Mouse (Mus musculus) myocyte (in vitro differentiated cells): Measurements from ENCODE around the gene Ccin. TPM values are rescaled to one million over a fixed set of nuclear protein-coding genes. Genes with fewer than 3 reads are reported as not detected.

ENCODE experiments used
- H3K27me3 ChIP-seq: one replicate; pipeline ENCODE4 v1.6.1; 2011; ENCODE audit not compliant: control insufficient read depth, insufficient read depth, insufficient read length
- H3K36me3 ChIP-seq: one replicate; pipeline ENCODE4 v1.6.1; 2011; ENCODE audit not compliant: control insufficient read depth, insufficient read depth
- H3K4me2 ChIP-seq: one replicate; pipeline ENCODE4 v1.6.1; 2011; ENCODE audit warnings: low read depth, control low read depth
- H3K4me3 ChIP-seq: one replicate; pipeline ENCODE4 v1.5.1; 2011; ENCODE audit warnings: mild to moderate bottlenecking, control low read depth, moderate library complexity
- H3K79me2 ChIP-seq: one replicate; pipeline ENCODE4 v1.6.1; 2011; ENCODE audit not compliant: control insufficient read depth, insufficient read depth
- H3ac ChIP-seq: one replicate; pipeline ENCODE4 v1.6.1; 2011; ENCODE audit not compliant: control insufficient read depth, insufficient read length
- CEBPB ChIP-seq: IDR thresholded peaks from 2 replicates; pipeline ENCODE4 v1.6.1; 2011; ENCODE audit warnings: mild to moderate bottlenecking, moderate library complexity; ENCODE audit not compliant: poor library complexity, insufficient read depth, severe bottlenecking
- E2F4 ChIP-seq: IDR thresholded peaks from one replicate; pipeline ENCODE4 v1.6.1; 2011; ENCODE audit warnings: mild to moderate bottlenecking, control low read depth, moderate library complexity; ENCODE audit not compliant: insufficient read depth
- MAX ChIP-seq: IDR thresholded peaks from one replicate; pipeline ENCODE4 v1.6.1; 2011; ENCODE audit warnings: low read depth, mild to moderate bottlenecking, control low read depth
- MYOD1 ChIP-seq, 3 experiments: IDR thresholded peaks; one replicate each; pipeline ENCODE4 v1.6.1; 2011; ENCODE audit warnings: control low read depth in 2 of 3, low read depth in 2 of 3, mild to moderate bottlenecking in 2 of 3, moderate library complexity in 1 of 3; ENCODE audit not compliant: insufficient read length in 2 of 3, control insufficient read depth in 1 of 3
- MYOG ChIP-seq, 3 experiments: IDR thresholded peaks; one replicate each; pipeline ENCODE4 v1.6.1; 2011; ENCODE audit warnings: control low read depth in 2 of 3, low read depth in 2 of 3, mild to moderate bottlenecking in 2 of 3; ENCODE audit not compliant: insufficient read length in 2 of 3, control insufficient read depth in 1 of 3, insufficient read depth in 1 of 3
- POLR2A ChIP-seq: IDR thresholded peaks from one replicate; pipeline ENCODE4 v1.6.1; 2011; ENCODE audit warnings: low read depth, mild to moderate bottlenecking, control low read depth, moderate library complexity; ENCODE audit not compliant: insufficient read length
- POLR2AphosphoS2 ChIP-seq: IDR thresholded peaks from one replicate; pipeline ENCODE4 v1.6.1; 2011; ENCODE audit warnings: low read depth, control low read depth; ENCODE audit not compliant: insufficient read length
- REST ChIP-seq: IDR thresholded peaks from one replicate; pipeline ENCODE4 v1.6.1; 2011; ENCODE audit warnings: mild to moderate bottlenecking, control low read depth, moderate library complexity; ENCODE audit not compliant: insufficient read depth, insufficient read length
- SRF ChIP-seq: IDR thresholded peaks from one replicate; pipeline ENCODE4 v1.6.1; 2011; ENCODE audit warnings: low read depth; ENCODE audit not compliant: control insufficient read depth, insufficient read length
- TCF12 ChIP-seq: IDR thresholded peaks from one replicate; pipeline ENCODE4 v1.6.1; 2011; ENCODE audit warnings: mild to moderate bottlenecking, control low read depth; ENCODE audit not compliant: poor library complexity, insufficient read depth, severe bottlenecking
- TCF3 ChIP-seq: IDR thresholded peaks from one replicate; pipeline ENCODE4 v1.6.1; 2011; ENCODE audit warnings: low read depth, control low read depth; ENCODE audit not compliant: insufficient read length
- USF1 ChIP-seq: IDR thresholded peaks from one replicate; pipeline ENCODE4 v1.6.1; 2011; ENCODE audit warnings: low read depth, mild to moderate bottlenecking, control low read depth, moderate library complexity
- polyA plus RNA-seq: library from polyadenylated mRNA; unstranded; fragments of >200 nt; fragmentation: generic; extraction: Trizol; gene quantifications from one replicate; pipeline ENCODE4 v1.2.1, GENCODE M21; 2012; ENCODE audit warnings: missing spikeins

Gene Ccin
- polyA plus RNA-seq, 1 experiment, result 0.22 TPM

GRCm38 (mm10) chr4:44022766-44023165 lies 39.5 kb downstream of the Ccin start:
- Histone ChIP-seq H3K79me2 (peaks cover 65% of the 10 kb centered on the region), H3K4me2 (no peak overlapping the region), H3ac (no peak overlapping the region), H3K36me3 (peaks cover 57% of the 10 kb centered on the region), H3K4me3 (no peak overlapping the region), H3K27me3 (no peaks in the 10 kb centered on the region)
- TF ChIP-seq MYOG (IDR thresholded peaks at IDR 0.05; ENCODE audit: control insufficient read depth in 1 of 3, insufficient read depth in 1 of 3, insufficient read length in 2 of 3, low read depth in 2 of 3) (no peak), POLR2AphosphoS2 (no peak), USF1 (no peak), POLR2A (no peak)

GRCm38 (mm10) chr4:44023681-44024080 lies 40.4 kb downstream of the Ccin start:
- Histone ChIP-seq H3K27me3 (no peaks in the 10 kb centered on the region), H3K4me2 (no peak overlapping the region), H3ac (no peak overlapping the region), H3K36me3 (peaks cover 54% of the 10 kb centered on the region), H3K4me3 (no peak overlapping the region), H3K79me2 (peaks cover 56% of the 10 kb centered on the region)
- TF ChIP-seq USF1 (no peak), CEBPB (no peak), TCF3 (no peak), POLR2AphosphoS2 (no peak), MAX (no peak), POLR2A (no peak), MYOG (IDR thresholded peaks at IDR 0.05; ENCODE audit: control insufficient read depth in 1 of 3, insufficient read depth in 1 of 3, insufficient read length in 2 of 3, low read depth in 2 of 3) (no peak), REST (no peak), E2F4 (no peak), TCF12 (no peak), SRF (no peak), MYOD1 (IDR thresholded peaks at IDR 0.05; ENCODE audit: control insufficient read depth in 1 of 3, insufficient read length in 2 of 3, low read depth in 2 of 3) (no peak)

DNA sequence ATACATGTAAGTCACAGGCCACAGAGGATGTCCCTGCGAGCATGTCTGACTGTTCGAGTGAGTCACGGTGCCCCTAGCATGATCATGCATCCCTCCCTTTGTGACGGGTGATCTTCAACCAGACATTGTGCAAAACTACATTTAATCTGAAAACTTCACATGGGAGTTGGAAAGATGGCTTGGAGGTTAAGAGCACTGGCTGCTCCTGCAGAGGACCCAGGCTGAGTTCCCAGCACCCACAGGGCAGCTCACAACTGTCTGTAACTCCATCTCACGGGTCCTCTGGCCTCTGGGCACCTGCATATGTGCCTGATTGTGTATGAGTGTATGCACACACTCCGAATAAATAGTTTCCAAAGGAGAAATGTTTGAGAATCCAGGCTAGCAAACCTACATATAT lies 41.0 kb downstream of the Ccin start:
- Histone ChIP-seq H3K79me2 (peaks cover 51% of the 10 kb centered on the region), H3K36me3 (peaks cover 51% of the 10 kb centered on the region)

DNA sequence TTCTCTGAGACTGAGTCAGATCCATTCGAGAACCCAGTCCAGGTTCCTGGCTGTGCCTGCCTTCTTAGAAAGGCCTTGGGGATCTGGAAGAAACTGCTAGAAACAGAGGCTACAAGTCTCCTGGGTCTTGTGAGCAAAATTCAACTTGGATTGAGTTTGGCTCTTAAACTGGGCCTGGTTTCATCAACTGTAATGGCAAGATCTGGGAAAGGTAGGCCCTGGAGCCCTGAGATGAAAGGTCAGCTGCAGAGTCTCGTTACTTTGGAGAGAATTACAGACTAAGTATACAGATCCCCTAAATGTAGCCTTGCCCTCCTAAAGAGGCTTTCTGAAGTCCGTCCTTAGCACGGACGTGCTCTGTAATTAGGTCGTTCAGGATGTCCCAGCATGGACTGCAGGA lies 42.3 kb downstream of the Ccin start:
- Histone ChIP-seq H3K4me2 (no peak overlapping the region), H3ac (no peak overlapping the region), H3K27me3 (no peaks in the 10 kb centered on the region), H3K79me2 (peaks cover 38% of the 10 kb centered on the region), H3K36me3 (peaks cover 45% of the 10 kb centered on the region), H3K4me3 (no peak overlapping the region)
- no peak for TF ChIP-seq MYOG (IDR thresholded peaks at IDR 0.05; ENCODE audit: control insufficient read depth in 1 of 3, insufficient read depth in 1 of 3, insufficient read length in 2 of 3, low read depth in 2 of 3)
- TF ChIP-seq CEBPB, result no peak
- no peak for TF ChIP-seq E2F4
- TF ChIP-seq TCF3, result no peak
- no peak for TF ChIP-seq REST
- TF ChIP-seq POLR2AphosphoS2, result no peak
- no peak for TF ChIP-seq USF1
- no peak for TF ChIP-seq TCF12
- no peak for TF ChIP-seq MYOD1 (IDR thresholded peaks at IDR 0.05; ENCODE audit: control insufficient read depth in 1 of 3, insufficient read length in 2 of 3, low read depth in 2 of 3)
- TF ChIP-seq MAX, result no peak
- TF ChIP-seq SRF, result no peak
- TF ChIP-seq POLR2A, result no peak

More for the DNA sequence above, 41.0 kb downstream of the Ccin start:
- H3K27me3 ChIP-seq, result no peaks in the 10 kb centered on the region
- H3K4me2 ChIP-seq, result no peak overlapping the region
- TF ChIP-seq E2F4 (no peak), TCF12 (no peak), CEBPB (no peak), USF1 (no peak), POLR2AphosphoS2 (no peak), MYOG (IDR thresholded peaks at IDR 0.05; ENCODE audit: control insufficient read depth in 1 of 3, insufficient read depth in 1 of 3, insufficient read length in 2 of 3, low read depth in 2 of 3) (no peak), SRF (no peak), MYOD1 (IDR thresholded peaks at IDR 0.05; ENCODE audit: control insufficient read depth in 1 of 3, insufficient read length in 2 of 3, low read depth in 2 of 3) (no peak), POLR2A (no peak), MAX (no peak), TCF3 (no peak), REST (no peak)
- H3K4me3 ChIP-seq, result no peak overlapping the region
- no peak overlapping the region for H3ac ChIP-seq

DNA sequence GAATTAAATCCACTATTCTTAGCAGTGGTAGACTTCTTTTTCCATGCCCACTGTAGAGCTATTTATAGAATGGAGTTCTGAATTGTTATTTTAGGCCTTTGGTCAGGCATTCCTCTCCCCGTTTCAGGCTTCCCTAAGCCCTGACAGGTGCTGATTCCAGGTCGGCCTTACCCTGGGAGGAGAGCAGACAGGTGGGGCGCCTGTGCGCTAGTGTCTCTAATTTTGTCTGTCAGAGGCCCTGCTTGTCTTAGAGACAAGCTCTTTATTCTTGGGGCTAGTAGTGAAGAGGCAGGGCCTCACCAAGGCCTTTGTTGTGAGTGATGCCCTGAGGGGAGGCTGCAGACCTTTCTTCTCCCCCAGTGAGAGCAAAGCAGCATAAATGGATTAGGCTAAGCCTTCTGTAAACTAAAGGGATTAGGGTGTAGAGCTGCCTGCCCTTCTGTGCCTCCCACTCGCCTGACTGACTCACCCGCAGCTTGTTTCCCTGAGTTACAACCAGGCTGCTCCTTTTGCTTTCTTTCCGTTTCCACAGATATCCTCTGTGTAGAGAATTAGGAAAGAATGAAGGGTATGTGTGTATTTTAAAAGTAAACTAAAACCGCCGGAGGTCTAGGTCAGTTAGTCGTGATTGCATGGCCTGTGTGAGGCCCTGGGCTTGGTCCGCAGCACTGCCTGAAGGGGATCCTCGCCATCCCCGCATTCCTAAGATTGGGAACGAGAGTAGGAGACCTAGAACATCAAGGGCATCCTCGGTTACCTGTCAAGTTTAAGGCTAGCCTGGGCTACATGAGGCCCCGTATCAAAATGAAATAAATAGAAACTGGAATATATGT lies 45.2 kb downstream of the Ccin start:
- H3K27me3 ChIP-seq, result no peaks in the 10 kb centered on the region

More for the DNA sequence above, 45.2 kb downstream of the Ccin start:
- TF ChIP-seq TCF3, result no peak
- TF ChIP-seq CEBPB, result no peak
- peak; percentile 62 to 90 (median 76) for TF ChIP-seq MYOG (IDR thresholded peaks at IDR 0.05; ENCODE audit: control insufficient read depth in 1 of 3, insufficient read depth in 1 of 3, insufficient read length in 2 of 3, low read depth in 2 of 3)
- TF ChIP-seq POLR2AphosphoS2, result no peak
- no peak for TF ChIP-seq SRF
- peak; percentile 85 for TF ChIP-seq TCF12
- peak; percentile 87 to 92 (median 91) for TF ChIP-seq MYOD1 (IDR thresholded peaks at IDR 0.05; ENCODE audit: control insufficient read depth in 1 of 3, insufficient read length in 2 of 3, low read depth in 2 of 3)
- peak overlapping the region; percentile 60 for H3K4me2 ChIP-seq
- peaks cover 44% of the 10 kb centered on the region for H3K36me3 ChIP-seq
- H3ac ChIP-seq, result no peak overlapping the region
- peaks cover 16% of the 10 kb centered on the region for H3K79me2 ChIP-seq
- H3K4me3 ChIP-seq, result no peak overlapping the region
